Mouse (Mus musculus) T-helper 1 cell (primary cell): ENCODE data around the gene Pink1.

Experiments used
- in situ Hi-C: fragments of 300-600 bp; cut with MboI, MseI; formaldehyde crosslinking; loops from one replicate; pipeline ENCODE4 v1.15.1; 2025; ENCODE audit warnings: high pct_unique_total_duplicates

Gene Pink1

DNA sequence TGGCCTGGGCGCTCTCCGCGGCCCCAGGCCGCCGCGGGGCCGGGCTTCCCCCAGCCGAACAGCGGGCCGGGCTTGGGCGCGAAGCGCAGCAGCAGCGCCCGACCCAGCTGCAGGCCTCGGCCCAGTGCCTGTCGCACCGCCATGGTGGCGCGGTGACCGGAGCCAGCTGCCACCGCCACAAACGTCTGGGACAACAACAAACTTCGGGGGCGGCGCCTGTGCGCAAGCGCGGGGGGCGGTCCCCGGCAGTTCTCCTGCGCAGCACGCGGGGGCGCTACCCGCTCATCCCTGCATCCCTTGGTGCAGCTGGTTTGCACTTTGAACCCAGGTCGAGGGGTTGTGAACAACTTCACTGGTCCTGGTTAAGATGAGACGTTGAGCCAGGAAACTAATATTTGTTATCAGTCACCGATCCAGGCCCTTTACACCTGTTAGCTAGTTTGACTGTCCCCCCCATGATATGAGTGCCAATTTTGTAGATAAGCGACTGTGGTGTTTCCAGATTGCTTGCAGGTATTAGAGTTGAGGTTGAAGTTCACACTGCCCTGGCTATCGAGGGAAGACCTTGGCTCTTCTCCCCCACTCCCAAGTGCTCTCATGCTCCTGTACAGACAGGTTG is at the start of gene Pink1:
Pink1 (minus strand) TSS at position 231 of the 619 bp plus-strand sequence.
- in situ Hi-C loops: no loop called here

DNA sequence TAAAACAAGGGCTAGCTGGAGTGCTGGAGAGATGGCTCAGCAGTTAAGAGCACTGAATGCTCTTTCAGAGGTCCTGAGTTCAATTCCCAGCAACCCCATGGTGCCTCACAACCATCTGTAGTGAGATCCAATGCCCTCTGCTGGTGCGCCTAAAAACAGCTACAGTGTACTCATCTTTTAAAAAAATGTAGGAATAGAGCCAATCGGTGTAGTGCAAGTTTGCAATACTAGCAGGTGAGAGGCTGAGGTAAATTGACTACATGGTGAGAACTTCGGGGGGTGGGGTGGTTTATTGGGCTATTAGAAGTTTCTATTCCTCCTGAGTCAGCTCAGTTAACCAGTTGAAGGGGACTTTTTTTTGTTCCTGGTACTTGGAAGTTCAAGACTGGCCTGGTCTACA is 49.0 kb upstream of the Pink1 start:
- in situ Hi-C loops: no loop called here

DNA sequence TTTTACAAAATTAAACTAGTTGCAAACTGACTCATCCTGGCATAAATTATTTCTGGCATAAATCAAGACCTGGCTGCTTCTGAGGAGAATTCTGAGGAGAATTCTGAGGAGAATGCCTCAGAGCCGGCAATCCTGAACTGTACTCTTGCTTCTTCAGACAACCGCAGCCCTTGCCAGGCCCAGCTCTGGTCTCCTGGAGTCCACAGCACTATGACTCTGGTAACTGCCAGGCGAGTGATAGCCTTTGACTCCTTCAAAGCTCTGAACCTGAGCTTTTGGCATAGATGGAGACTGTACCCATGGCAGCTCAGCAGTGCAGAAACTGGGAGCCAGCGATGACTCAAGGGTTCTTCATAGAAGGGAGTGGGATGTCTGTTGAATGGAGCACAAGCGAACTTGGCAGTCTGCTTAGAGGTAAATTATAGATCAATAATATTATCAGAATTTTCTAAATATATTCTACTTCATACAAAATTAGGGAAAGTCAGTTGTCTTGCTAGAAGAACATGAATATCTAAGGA is 44.9 kb upstream of the Pink1 start:
- in situ Hi-C loops: no loop called here

DNA sequence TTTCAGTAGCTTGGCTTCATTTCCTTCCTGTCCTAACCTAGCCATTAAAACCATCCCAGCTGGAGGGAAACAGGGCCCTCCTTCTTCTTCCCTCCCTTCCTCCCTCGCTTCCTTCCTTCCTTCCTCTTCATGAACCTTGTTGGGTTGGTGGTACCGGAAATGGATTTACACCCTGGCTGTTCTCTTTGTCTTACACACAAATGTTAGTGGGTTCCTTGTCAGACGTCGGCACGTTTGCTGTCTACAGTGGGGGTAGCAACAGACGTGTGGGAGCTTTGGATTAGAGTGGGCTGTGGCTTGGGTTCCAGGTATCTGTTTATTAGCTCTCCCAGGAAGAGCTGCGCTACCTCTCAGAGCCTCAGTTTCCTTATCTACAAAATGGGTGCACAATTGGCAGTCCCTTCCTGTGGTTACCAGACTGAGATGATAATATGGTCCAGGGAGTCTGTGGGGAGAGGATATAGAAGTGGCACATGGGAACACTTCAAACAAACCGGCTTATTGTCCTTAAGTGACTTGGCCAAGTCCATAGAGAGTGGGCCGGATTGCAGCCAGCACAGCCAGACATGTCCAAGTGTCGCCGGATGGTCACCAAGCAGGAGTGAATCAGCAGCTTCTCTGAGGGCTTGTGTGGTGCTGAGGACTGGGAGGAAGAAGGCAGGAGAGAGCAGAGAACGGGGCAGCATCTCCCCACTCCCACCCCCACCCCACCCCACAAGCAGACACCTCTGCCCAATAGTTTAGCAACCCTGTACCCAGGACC is 42.6 kb upstream of the Pink1 start:
- in situ Hi-C loops: no loop called here

DNA sequence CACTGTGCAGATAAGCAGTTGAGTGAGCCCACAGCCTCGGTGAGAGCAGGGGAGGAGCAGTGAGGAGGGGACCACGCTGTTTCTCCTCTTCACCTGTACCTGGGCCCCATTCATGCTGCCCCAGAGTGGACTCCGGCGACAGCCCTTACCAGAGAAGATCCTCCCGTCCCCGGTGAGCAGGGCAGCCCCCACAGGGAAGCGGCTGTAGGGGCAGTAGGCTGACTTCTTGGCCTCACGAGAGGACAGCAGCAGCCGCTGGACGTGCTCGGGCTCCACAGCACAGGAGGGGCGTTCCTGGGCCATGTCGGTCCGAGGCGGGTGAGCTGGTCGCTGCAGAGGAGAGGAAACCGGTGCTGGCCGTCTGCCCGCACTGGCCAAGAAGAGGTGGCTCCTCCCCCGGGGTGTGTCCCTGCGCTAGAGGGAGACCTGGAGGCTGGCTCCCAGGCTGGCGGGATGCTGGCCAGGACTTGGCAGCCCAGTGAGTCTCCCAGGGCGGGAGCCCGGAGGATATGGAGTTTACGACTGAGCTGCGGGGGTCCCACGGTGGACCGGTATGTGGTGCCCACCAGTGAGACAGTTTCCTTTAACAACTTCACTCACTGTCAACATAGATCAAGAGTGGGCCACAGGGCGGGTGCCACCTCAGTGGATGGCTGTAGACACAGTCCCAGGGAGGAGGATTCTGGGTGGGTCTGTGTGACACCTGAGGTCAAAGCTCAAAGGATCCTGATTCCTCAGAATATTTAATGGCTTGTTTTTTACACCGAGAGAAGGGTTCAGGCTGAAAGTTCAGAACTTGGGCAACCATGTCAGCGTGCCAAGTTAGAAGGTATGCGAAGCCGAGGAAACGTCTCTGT is 41.8 kb upstream of the Pink1 start, which contains the start of gene Cda:
Cda (minus strand) TSS at position 352 of the 857 bp plus-strand sequence.
- in situ Hi-C loops: no loop called here

DNA sequence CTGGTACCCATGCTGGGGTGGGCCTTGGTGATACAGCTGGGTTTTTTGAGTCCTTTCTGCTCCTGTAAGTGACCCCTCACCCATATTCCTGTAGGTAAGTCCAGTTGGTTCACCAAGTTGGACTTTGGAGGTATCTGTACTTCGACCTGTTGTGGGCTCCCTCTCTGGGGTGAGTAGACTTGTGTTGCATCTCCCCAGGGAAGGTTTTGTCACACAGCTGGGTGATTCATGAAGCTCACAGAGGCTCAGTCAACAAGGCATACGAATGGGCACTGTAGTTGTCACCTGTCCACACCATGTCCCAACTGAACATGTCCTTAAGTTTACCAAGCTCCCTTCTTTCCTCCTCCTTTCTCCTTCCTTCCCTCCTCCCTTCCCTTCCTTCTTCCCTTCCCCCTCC is 40.5 kb upstream of the Pink1 start:
- in situ Hi-C loops: no loop called here

DNA sequence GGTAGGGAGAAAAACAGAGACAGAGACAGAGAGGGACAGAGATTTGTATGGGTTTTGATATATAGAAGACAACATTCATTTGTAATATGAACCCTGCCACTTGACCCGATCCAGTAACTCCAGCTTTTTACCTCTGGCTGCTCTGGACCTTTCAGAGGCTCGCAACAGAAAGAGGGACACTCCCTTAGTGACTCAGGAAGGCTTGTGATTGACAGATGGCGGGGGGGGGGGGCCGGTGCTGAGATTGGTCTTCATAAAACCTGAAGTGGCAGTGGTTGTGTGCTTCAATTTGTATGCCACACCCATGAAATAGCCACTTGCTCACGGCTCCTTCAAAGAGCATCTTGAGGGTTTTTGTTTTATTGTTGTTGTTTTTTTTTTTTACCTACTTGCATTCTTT is 37.4 kb upstream of the Pink1 start:
- in situ Hi-C loops: no loop called here

DNA sequence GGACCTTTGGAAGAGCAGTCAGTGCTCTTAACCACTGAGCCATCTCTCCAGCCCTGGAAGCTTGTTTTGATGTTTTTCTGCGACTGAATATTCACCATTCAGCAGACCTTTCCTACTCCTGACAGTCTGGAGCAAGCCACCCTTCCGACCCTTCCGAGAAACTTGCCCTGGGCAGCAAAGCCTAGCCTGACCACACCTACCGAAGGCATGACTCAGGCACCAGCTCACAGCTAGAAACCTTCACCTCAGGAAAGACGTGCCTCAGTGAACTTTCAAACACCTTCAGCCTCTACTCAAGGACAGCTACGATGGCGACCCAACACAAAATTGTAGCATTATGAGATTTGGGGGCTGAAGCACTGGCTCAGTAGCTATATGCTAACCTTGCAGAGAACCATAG is 36.8 kb upstream of the Pink1 start:
- in situ Hi-C loops: no loop called here

DNA sequence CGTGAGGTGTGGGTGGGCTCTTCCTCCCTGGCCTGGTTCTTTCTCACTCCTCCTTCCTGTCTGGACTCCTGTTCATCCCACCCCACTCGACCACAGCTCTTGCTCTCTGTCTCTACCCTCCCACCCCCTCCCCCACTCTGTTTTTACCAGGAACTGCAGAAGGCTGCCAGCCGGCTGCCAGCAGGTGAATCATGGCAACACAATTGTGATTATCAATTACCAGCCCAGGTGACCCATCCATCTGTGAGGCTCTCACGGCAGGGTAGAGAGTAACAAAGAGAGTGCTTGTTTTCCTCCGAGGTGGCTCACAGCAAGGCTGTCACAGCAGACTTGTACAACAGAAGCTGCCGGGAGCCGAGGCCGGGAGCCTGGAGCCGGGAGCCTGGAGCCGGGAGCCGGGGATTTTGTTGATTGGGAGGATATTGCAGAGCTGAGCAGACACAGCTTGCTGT is 35.3 kb upstream of the Pink1 start:
- in situ Hi-C loops: no loop called here

DNA sequence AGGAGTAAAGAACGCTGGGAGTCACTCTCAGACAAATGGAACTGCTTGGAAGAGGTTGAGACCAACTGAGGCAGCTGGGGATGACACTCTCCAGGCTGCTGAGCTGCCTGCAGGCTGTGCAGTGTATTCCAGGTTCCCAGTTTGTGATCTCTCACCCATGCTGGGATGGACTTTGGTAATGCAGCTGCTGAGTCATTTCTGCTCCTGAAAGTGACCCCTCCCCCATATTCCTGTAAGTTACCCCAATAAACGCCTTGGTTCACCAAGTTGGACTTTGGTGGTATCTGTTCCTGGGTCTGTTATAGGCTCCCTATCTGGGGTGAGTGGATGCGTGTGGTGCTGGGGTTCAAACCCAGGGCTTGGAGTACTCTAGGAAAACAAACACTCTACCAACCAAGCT is 32.1 kb upstream of the Pink1 start:
- in situ Hi-C loops: no loop called here

DNA sequence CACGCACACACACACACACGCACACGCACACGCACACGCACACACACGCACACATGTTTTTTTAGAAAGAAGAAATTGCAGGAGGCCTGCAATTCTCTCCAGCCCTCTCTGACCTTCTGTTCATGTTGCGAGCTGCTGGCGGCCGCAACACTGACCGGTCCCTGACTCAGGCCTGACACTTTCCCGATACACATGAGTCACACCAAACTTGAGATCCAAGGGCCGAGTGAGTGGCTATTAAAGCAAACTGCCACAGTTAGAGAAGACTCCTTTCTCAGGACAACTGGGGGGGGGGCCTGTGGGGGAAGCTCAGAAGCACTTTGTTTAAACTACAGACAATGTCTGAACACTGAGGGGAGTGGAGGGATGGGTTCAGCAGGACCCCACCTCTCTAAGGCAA is 30.4 kb upstream of the Pink1 start:
- in situ Hi-C loops: no loop called here

DNA sequence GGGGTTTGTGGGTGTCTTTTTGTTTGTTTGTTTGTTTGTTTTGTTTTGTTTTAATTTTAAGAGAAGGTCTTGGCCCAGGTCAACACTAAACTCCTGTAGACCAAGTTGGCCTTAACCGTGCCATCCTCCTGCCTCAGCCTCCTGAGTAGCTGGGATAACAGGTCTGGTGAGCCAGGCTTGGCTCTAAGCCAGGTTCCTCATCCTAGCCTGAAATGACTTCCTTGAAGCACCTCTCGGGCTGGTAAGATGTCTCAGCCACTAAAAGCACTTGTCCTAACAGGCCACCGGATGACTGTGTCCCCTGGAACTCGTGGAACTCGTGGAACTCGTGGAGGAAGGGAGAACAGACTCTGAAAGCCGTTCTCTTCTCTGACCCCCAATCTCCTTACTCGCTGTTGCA is 30.0 kb upstream of the Pink1 start:
- in situ Hi-C loops: no loop called here

DNA sequence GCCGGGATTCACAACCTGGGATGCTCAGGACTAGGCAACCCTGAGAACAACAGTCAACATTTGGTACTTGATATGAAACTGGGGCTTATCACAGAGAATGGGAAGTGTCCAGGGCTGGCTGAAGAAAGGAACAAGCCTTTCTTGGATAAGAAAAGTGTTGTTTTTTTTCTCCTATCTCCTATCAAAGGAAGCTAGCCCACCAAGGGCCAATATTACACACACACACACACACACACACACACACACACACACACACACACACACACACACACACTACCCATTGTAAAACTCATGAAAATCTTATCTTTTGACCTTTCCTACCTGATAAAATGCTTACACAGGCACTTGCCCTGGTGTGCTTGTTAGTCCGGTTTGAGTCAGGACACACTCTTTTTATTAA is 29.4 kb upstream of the Pink1 start:
- in situ Hi-C loops: no loop called here

DNA sequence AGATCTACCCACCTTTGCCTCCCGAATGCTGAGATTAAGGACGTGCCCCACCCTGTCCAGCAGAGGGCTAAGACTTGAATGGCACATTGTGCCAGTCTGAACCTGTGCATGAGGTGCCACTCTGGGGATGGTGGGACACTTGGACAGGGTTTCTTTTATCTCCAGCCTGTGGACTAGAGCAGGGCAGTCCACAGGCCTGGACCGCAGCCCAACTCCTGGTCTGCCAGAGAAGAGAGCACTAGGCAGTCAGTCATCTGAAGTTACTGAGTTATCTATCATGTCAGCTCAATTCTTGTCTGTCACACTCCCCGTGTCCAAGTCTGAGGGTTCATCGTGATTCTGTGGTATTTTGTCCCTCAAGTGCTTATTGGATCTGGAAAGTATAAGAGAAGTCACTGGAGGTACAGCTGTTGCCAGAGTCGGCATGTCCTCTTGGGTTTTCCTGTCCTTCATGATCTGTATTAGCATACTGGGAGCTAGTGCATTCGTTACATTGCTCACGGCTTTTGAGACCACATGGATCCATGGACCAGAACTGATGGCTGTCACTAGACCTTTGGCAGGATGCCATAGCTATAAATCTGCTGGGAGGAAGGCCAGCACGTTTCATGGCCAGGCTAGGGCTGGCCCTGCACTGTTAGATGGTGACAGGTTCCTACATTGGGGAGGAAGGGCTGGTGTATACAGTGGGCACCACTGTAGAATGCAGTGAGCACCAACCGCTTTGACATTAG is 27.5 kb upstream of the Pink1 start:
- in situ Hi-C loops: no loop called here

DNA sequence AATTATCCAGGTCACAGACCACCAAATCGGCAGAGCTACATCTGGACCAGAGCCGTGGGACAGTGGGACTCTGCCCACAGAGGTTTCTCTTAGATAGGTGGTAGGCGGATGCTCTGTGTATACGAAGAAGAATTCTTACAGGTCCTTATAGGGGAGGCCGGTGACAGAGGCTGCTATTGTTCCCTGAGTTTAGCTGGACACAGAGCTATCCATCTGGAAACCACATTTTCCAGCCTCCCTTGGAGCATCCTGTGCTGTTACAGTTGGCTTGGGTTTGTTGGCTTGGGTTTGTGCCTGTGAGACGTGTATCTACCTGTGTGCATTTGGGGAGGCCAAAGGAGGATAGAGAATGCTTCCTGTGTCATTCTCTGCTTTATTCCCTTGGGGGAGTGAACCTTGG is 26.6 kb upstream of the Pink1 start:
- in situ Hi-C loops: no loop called here

DNA sequence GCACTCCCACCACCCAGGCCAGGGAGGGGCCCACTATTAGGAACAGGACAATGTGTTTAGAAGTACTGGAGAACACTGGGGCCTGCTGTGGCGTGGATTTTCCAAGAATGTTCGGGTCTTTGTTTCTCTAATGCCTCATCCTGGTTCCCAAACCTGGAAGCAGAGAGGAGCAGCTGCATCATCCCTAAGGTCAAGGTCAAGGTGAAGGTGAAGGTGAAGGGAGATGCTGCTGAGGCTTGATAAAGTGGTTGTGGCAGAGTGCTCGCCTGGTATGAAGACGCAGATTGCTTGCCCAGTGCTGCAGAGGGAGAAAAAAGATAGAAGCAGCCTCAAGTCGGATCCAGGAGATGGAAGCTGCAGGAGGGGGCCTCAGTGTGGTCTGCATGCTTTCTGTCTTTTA is 25.7 kb upstream of the Pink1 start:
- in situ Hi-C loops: no loop called here

DNA sequence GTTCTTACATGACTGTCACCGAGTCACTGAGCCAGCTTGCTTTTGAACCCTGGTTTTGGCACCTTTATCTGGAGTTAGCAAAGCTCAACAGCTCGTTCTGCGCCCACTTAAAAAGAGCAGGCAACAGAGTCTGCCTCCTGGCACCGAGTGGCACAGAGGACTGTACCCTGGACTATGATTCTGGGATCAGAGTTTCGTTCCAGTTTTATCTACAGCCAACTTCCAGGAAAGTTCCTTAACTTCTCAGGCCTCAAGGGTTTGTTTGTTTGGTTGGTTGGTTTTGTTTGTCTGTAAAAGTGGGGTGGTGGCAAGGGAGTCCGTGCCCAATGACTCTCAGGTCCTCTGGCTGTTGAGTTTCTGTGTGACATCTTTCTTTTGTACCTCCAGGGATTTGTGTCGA is 22.6 kb upstream of the Pink1 start:
- in situ Hi-C loops: no loop called here

DNA sequence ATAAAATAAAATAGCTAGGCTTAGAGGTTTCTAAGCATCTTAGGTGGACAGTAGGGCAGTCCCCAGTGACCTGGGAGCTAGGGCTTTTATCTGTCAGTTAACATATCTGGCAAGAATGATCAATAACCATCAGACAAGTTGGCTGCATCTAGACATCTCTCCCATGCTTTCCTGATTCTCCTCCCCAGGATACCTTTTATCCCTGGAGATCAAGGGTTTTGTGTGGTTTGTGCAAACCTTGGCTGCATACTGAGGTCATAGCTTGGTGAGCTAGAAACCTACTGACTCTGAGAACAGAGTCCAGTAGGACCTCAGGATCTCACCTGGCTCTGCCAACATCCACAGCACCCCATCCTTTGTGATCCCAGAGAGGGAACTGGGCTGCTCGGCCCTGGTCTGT is 21.2 kb upstream of the Pink1 start:
- in situ Hi-C loops: no loop called here

DNA sequence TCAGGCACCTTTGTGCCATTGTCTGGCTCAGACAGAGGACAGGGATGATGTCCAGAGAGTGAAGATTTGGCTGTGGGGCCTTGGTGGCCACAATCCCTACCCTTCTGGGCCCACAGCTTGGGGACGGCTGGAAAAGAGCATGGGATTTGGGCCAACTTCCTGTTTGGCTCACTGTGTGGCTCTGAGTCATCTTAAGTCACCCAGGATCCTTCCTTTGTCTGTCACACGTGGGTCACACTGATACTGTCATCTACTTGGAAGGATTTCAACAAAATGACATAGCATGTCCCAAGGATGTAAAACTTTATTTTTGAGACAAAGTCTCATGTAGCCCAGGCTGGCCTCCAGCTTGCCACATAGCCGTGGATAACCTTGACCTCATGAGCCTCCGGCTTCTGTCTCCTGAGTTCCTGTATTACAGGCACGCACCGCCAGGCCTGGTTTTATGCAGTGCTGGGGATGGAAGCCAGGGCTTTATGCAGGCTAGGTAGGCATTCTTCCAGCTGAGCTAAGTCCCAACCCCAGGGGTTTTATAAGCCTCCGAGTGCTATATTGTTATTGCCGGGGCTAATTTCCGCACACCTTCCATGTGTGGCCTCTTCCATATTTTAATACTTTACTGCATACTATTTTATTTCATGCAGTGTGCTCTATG is 18.9 kb upstream of the Pink1 start:
- in situ Hi-C loops: no loop called here

DNA sequence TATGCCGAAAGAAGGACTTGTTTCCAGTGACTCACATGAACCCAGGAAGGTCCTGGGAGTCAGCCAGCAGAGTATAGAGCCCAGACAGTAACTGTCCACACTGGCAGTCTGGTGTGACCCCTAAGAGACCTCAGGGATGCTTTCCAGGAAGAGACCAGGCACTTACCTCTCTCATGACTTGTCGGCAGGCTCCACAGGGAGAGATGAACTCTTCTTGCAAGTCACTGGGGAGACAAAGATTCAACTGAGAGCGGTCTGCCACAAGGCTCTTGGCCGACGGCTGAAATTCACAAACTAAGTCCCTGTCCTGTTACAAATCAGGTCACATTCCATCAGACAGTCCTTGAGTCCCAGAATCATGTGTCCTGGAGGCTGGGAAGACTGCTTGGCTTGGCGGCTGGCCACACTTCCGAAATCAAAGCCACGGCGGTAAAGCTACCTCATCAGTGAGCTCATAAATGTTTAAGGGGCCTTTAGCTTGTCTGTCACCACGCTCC is 17.3 kb upstream of the Pink1 start:
- in situ Hi-C loops: no loop called here

DNA sequence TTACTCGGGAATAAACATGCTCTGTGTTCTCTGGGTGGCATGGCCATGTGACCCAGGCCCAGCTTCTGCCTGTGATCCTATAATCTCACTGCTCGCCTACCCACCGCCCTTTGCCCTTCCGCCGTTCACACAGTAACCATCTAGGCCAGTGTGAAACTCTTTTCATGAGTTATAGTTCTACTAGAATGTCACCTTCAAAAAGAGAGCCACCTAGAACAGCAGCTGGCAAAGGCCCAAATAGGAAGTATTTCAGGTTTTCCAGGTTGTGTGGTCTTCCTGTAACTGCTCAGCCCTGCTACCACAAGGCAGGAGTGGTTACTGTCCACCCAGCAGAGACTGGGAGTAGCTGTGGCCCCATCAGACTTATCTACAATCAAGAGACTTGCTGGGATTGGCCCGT is 16.7 kb upstream of the Pink1 start:
- in situ Hi-C loops: no loop called here
